Mouse (Mus musculus): ENCODE results near the gene H2-Ke6. TPM values are rescaled to one million over a fixed set of nuclear protein-coding genes. Genes with fewer than 3 reads are reported as not detected.
"Not testable (repeated sequence)": the region's sequence is repeated elsewhere in the genome, so short reads cannot be mapped to it uniquely, and the experiment has no call there.

The H2-Ke6 gene
- polyA plus RNA-seq, 1 experiment from 2014 or later = 46.0 TPM

DNA sequence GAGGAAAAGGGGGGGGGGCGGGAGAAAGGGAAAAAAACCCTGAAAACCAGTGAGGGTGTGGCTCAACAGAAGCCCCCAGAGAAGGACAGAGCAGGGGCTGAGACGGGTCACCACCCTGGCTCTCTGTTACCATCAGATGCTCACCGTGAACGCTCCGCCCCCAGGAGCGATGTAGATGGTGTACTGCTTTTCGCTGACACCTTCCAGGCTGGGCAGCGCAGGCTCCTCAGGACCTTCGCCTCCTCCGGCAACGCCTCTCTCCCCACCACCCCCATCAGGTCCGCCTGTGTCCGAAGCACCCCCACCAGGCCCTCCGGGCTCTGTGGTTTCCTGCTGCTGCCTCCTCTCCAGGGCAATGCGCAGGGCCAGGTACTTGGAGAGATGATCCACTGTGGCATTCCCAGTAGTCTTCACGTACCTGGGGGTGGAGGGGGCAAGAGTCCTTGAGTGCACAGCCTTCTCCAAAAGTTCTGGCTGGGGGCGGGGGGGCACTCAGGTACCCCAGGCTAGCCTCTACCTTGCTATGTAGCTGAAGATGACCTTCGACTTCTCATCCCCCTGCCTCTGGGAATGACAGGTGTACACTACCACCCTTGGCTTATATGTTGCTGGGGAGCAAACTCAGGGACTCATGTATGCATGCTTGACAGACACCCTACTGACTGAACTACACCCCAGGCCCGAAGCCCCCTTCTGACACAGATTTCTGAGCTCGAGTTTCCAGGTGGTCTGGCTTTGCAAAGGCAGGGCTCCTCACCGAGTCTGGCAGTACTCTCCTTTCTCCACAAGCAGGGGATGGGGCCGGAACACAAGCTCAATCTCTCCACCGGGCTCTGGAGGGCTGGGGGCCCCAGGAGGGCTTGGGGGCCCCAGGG, 6.1 kb downstream of the H2-Ke6 start:
- H3K9ac ChIP-seq (ENCODE audit: low read depth, low read length) = no peak overlapping the region
- WGBS = 96% methylated on average over 23 of the region's 23 CpGs
- H3K4me3 ChIP-seq (ENCODE audit: low read length) = no peak overlapping the region
- ATAC-seq (ENCODE audit: low FRiP score, low TSS enrichment) = no peak
- H3K27ac ChIP-seq (ENCODE audit: low read depth, low read length) = no peak overlapping the region
- H3K36me3 ChIP-seq (ENCODE audit: control insufficient read depth, insufficient read depth, low read length) = peaks cover 21% of the 10 kb centered on the region
- peaks cover 6% of the 10 kb centered on the region for H3K9me3 ChIP-seq (ENCODE audit: control insufficient read depth, low read length)
- no peak overlapping the region for H3K4me2 ChIP-seq (replicated peaks; ENCODE audit: low read depth, low read length)
- H3K27me3 ChIP-seq (ENCODE audit: control insufficient read depth, insufficient read depth, low read length) = no peaks in the 10 kb centered on the region
- peaks cover 17% of the 10 kb centered on the region; the same call in 1 of the 2 replicates for H3K4me1 ChIP-seq (ENCODE audit: control insufficient read depth, insufficient read depth, low read length)

DNA sequence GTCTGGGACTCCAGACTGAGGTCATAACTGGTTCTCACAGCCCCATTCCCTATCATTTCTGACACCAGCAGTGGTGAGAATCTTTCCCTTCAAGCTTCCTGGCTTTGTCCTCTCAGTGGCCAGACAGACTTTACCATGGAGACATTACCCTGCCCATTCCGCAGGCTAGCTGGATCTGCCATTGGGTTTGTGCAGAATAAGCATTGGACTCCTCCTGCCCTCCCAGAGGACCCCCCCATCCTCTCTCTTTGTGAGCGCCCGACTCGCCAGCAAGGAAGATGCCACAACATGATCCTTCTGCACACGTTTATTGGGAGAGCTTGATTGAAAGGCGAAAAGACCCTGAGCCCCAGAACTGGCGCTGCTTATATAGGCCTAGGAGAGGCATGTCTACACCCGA, 14.4 kb downstream of the H2-Ke6 start:
- ATAC-seq (ENCODE audit: low FRiP score, low TSS enrichment) = no peak
- H3K9me3 ChIP-seq (ENCODE audit: control insufficient read depth, low read length) = peaks cover 3% of the 10 kb centered on the region; the same call in 1 of the 2 replicates
- no peak overlapping the region for H3K4me2 ChIP-seq (replicated peaks; ENCODE audit: low read depth, low read length)
- no peaks in the 10 kb centered on the region for H3K36me3 ChIP-seq (ENCODE audit: control insufficient read depth, insufficient read depth, low read length)
- H3K27ac ChIP-seq (ENCODE audit: low read depth, low read length) = no peak overlapping the region
- no peaks in the 10 kb centered on the region for H3K27me3 ChIP-seq (ENCODE audit: control insufficient read depth, insufficient read depth, low read length)
- H3K9ac ChIP-seq (ENCODE audit: low read depth, low read length) = no peak overlapping the region
- no peaks in the 10 kb centered on the region for H3K4me1 ChIP-seq (ENCODE audit: control insufficient read depth, insufficient read depth, low read length)
- H3K4me3 ChIP-seq (ENCODE audit: low read length) = no peak overlapping the region
- 95% methylated on average over 8 of the region's 8 CpGs for WGBS

DNA sequence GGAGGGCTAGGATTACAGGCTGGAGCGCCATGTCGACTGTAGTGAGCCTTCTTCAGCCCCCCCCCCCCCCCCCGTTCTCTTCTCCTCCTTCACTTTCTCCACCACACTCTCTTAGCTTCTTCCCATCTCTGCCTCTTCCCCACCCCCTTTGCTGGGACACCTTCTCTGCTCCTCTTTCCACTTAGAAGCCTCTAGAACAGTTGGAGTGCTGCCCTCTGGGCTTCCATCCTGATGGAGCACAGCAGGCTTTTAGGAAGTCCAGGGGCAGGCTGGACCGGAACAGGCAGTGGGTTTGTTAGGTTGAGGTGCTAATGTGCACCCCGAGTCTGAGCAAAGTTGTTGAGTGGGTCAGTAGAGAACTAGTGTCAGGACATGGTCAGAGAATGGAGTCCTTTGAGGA, 17.7 kb downstream of the H2-Ke6 start:
- Histone ChIP-seq H3K27me3 (ENCODE audit: control insufficient read depth, insufficient read depth, low read length) (no peaks in the 10 kb centered on the region), H3K4me1 (ENCODE audit: control insufficient read depth, insufficient read depth, low read length) (no peaks in the 10 kb centered on the region), H3K4me2 (replicated peaks; ENCODE audit: low read depth, low read length) (no peak overlapping the region), H3K36me3 (ENCODE audit: control insufficient read depth, insufficient read depth, low read length) (no peaks in the 10 kb centered on the region), H3K9ac (ENCODE audit: low read depth, low read length) (no peak overlapping the region), H3K9me3 (ENCODE audit: control insufficient read depth, low read length) (peaks cover 3% of the 10 kb centered on the region; the same call in 1 of the 2 replicates), H3K27ac (ENCODE audit: low read depth, low read length) (no peak overlapping the region), H3K4me3 (ENCODE audit: low read length) (no peak overlapping the region)
- 79% methylated on average over 5 of the region's 5 CpGs for WGBS
- no peak for ATAC-seq (ENCODE audit: low FRiP score, low TSS enrichment)

DNA sequence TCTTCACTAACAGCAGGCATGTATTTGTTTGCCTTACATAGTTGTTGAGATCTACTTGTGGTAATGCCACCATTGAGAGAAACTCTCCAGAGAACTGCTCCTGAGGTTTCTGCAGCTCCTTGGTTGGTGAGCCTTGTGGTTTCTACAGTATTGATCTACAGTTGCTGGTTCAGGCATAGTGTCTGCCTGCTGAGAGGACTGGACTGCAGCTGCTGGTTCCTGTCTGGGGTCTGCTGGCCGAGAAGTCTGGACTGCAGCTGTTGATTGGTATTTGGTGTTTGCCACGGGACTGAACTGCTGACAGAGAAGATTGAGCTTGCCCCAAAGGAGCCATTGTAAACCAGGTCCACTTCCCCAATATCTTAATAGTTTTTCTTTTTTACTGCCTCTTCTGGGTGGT, 21.3 kb downstream of the H2-Ke6 start:
- Histone ChIP-seq H3K27ac (ENCODE audit: low read depth, low read length) (no peak overlapping the region), H3K36me3 (ENCODE audit: control insufficient read depth, insufficient read depth, low read length) (no peaks in the 10 kb centered on the region), H3K9ac (ENCODE audit: low read depth, low read length) (no peak overlapping the region), H3K4me3 (ENCODE audit: low read length) (no peak overlapping the region), H3K4me2 (replicated peaks; ENCODE audit: low read depth, low read length) (no peak overlapping the region), H3K9me3 (ENCODE audit: control insufficient read depth, low read length) (no peaks in the 10 kb centered on the region), H3K4me1 (ENCODE audit: control insufficient read depth, insufficient read depth, low read length) (no peaks in the 10 kb centered on the region), H3K27me3 (ENCODE audit: control insufficient read depth, insufficient read depth, low read length) (peaks cover 6% of the 10 kb centered on the region; the same call in 1 of the 2 replicates)
- ATAC-seq (ENCODE audit: low FRiP score, low TSS enrichment) = no peak
- 52% methylated on average over 2 of the region's 2 CpGs for WGBS

DNA sequence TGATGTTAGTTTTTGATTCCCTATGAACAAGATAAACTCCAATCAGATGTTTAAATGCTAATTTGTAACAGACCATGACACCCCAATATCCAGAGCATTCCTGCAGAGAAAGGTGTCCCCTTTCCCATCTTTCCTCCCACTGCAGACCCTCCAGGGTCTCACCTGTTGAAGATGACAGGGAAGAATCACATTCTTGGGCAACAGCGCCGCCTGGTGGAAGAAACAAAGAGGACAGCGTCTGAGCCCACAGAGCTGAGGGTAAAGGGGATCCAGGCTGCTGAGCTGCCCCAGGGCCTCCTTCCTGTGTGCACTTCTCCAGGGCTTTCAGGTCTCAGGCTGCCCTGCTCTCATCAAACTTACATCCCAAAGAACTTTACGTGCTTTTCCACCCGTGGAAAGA, 24.4 kb downstream of the H2-Ke6 start:
- no peaks in the 10 kb centered on the region for H3K36me3 ChIP-seq (ENCODE audit: control insufficient read depth, insufficient read depth, low read length)
- 6% methylated on average over 5 of the region's 5 CpGs for WGBS
- H3K27me3 ChIP-seq (ENCODE audit: control insufficient read depth, insufficient read depth, low read length) = peaks cover 19% of the 10 kb centered on the region
- H3K9me3 ChIP-seq (ENCODE audit: control insufficient read depth, low read length) = no peaks in the 10 kb centered on the region
- no peaks in the 10 kb centered on the region for H3K4me1 ChIP-seq (ENCODE audit: control insufficient read depth, insufficient read depth, low read length)
- no peak overlapping the region for H3K27ac ChIP-seq (ENCODE audit: low read depth, low read length)
- H3K9ac ChIP-seq (ENCODE audit: low read depth, low read length) = no peak overlapping the region
- no peak overlapping the region for H3K4me3 ChIP-seq (ENCODE audit: low read length)
- H3K4me2 ChIP-seq (replicated peaks; ENCODE audit: low read depth, low read length) = no peak overlapping the region
- no peak for ATAC-seq (ENCODE audit: low FRiP score, low TSS enrichment)

DNA sequence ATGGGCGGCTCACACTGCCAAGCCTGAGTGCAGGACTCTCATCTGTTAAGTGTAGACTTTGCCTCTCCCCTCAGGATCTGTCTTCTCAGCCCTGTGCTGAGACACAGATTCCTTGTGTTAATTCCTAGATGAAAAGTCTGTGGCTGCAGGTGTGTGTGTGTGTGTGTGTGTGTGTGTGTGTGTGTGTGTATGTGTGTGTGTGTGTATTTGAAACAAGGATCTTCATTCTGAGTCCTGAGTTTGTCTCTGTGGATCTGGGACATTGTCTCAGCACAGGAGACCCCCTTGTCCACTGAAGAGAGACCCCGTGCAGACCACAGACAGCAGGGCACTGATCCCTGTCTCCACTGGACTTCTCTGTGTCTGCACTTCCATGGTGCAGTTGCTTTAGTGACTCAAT, 27.1 kb downstream of the H2-Ke6 start:
- peaks cover 19% of the 10 kb centered on the region for H3K27me3 ChIP-seq (ENCODE audit: control insufficient read depth, insufficient read depth, low read length)
- not testable (repeated sequence) for H3K9me3 ChIP-seq (ENCODE audit: control insufficient read depth, low read length); ATAC-seq (ENCODE audit: low FRiP score, low TSS enrichment); H3K27ac ChIP-seq (ENCODE audit: low read depth, low read length); H3K4me1 ChIP-seq (ENCODE audit: control insufficient read depth, insufficient read depth, low read length); H3K4me2 ChIP-seq (replicated peaks; ENCODE audit: low read depth, low read length); H3K36me3 ChIP-seq (ENCODE audit: control insufficient read depth, insufficient read depth, low read length); H3K4me3 ChIP-seq (ENCODE audit: low read length); H3K9ac ChIP-seq (ENCODE audit: low read depth, low read length)
- WGBS = 43% methylated on average over 2 of the region's 2 CpGs

DNA sequence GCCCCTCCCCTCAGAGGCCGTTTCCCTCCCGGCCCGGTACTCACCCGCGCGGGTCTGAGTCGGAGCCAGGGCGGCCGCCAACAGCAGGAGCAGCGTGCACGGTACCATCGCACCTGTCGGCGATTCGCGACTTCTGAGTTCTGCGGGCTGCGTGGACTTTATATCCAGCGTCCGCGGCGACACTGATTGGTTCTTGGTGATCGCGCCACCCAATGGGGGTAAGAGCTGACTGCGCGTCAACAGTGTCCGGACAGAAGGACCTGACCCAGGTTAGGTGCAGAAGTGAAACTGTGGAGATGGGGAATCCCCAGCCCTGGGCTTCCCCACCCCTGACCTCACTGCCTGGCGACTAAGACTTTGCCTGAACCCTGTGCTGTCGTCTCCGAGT, 27.7 kb downstream of the H2-Ke6 start, which contains the start of gene H2-K1:
H2-K1 (minus strand) TSS at position 198 of the 388 bp plus-strand sequence.
- peak; percentile 80 for ATAC-seq (ENCODE audit: low FRiP score, low TSS enrichment)
- under 1% methylated on average over 28 of the region's 30 CpGs for WGBS

DNA sequence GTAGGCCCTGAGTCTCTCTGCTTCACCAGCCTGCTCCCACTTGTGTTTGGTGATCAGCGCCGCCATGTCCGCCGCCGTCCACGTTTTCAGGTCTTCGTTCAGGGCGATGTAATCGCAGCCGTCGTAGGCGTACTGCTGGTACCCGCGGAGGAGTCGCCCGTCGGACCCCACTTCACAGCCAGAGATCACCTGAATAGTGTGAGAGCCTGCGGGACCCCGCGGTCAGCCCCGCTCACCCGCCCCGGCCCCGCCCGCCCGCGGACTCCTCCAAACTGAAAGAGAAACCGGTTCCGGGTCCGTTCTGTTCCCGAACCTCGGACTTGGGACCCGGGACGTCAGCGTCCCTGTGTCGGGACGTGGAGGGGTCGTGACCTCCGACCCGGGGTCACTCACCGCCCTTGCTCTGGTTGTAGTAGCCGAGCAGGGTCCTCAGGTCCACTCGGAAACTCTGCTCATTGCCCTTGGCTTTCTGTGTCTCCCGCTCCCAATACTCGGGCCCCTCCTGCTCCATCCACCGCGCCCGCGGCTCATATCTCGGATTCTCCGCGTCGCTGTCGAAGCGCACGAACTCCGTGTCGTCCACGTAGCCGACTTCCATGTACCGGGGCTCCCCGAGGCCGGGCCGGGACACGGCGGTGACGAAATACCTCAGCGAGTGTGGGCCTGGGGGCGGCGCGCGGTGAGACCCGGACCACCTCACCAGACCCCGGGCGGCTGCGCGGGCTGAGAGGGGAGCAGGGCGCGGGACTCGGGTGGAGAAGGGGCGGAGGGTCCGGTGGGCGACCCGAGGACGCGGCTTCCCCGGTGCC, 28.3 kb downstream of the H2-Ke6 start:
- Histone ChIP-seq H3K4me2 (replicated peaks; ENCODE audit: low read depth, low read length) (peak overlapping the region; percentile 98), H3K36me3 (ENCODE audit: control insufficient read depth, insufficient read depth, low read length) (no peaks in the 10 kb centered on the region), H3K27me3 (ENCODE audit: control insufficient read depth, insufficient read depth, low read length) (peaks cover 19% of the 10 kb centered on the region), H3K27ac (ENCODE audit: low read depth, low read length) (no peak overlapping the region), H3K4me1 (ENCODE audit: control insufficient read depth, insufficient read depth, low read length) (no peaks in the 10 kb centered on the region), H3K9ac (ENCODE audit: low read depth, low read length) (peak overlapping the region; percentile 50; the same call in 1 of the 2 replicates), H3K4me3 (ENCODE audit: low read length) (peak overlapping the region; percentile 52), H3K9me3 (ENCODE audit: control insufficient read depth, low read length) (no peaks in the 10 kb centered on the region)
- WGBS = 2% methylated on average over 87 of the region's 87 CpGs
- peak; percentile 37 for ATAC-seq (ENCODE audit: low FRiP score, low TSS enrichment)

More for the DNA sequence above, 27.7 kb downstream of the H2-Ke6 start, which contains the start of gene H2-K1:
- H3K4me2 ChIP-seq (replicated peaks; ENCODE audit: low read depth, low read length) = peak within 1 kb of the TSS; percentile 98
- H3K4me3 ChIP-seq (ENCODE audit: low read length) = peak within 1 kb of the TSS; percentile 52
- peak within 1 kb of the TSS; percentile 50; the same call in 1 of the 2 replicates for H3K9ac ChIP-seq (ENCODE audit: low read depth, low read length)
- no peaks in the 10 kb centered on the region for H3K36me3 ChIP-seq (ENCODE audit: control insufficient read depth, insufficient read depth, low read length)
- H3K4me1 ChIP-seq (ENCODE audit: control insufficient read depth, insufficient read depth, low read length) = no peaks in the 10 kb centered on the region
- peaks cover 19% of the 10 kb centered on the region for H3K27me3 ChIP-seq (ENCODE audit: control insufficient read depth, insufficient read depth, low read length)
- H3K27ac ChIP-seq (ENCODE audit: low read depth, low read length) = no peak within 1 kb of the TSS
- H3K9me3 ChIP-seq (ENCODE audit: control insufficient read depth, low read length) = no peaks in the 10 kb centered on the region

Data from kidney, embryonic 14.5 days (tissue).